Mouse (Mus musculus) ZHBTc4 (cell line): ENCODE data around the gene Men1.
A peak's percentile ranks its signal among the peaks of the same experiment; 100 is the strongest.
"Not testable (repeated sequence)": the region's sequence is repeated elsewhere in the genome, so short reads cannot be mapped to it uniquely, and the experiment has no call there.

Experiments used
- DNase-seq: peaks from one replicate; pipeline ENCODE4 v3.0.0-alpha.2; 2011; ENCODE audit warnings: low read depth, low spot score

Gene Men1

GRCm38 (mm10) chr19:6304787-6305516 is 29.8 kb upstream of the Men1 start:
- peak; percentile 93 for DNase-seq

DNA sequence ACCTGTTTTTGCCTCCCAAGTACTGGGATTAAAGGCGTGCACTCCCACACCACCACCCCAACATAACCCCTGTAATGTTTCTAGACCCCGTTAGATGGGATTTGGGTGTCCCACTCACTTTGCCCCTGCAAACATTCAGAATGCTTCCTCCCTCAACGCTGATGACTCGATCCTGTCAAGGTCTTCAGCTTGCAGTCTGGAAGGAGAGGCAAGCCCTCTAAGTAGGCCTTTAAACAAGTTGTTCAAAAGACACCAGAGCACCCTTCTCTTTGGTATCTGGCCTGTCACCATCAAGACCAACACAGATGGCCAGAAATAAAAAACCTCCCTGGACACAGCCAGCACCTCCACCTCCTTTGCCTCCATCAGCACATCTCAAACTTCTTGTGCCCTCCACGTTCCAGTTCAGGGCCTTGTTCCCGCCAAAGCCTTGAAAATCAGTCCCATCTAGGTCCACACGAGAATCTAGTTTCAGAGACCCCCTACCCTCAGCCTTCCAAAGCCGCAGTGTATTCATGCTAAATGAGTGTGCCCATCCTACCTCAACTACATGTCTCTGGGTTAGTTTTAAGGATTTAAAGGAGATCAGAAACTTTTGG is 29.2 kb upstream of the Men1 start:
- no peak for DNase-seq

DNA sequence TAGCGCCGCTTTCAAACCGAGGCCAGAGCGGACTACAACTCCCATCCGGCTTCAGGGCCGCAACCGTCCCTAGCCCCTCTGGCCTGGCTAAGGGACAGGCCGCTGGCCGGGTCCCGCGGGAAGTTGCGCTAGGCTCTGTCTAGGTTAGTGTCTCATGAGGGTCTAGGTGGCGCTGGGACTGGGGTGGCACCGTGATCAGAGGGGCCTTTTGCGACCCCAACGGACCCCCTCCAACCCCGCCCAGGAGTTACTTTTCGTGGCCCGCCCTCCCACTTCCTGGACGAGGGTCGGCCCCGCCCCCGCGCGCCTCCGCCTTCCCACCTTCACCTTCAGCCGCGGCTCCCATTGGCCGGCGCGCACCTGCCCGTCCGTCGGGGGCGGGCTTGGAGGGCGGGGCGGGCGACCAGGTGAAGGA is 28.6 kb upstream of the Men1 start, which contains the start of gene Cdc42bpg:
TSS of gene Cdc42bpg (plus strand) at position 320 of the 415 bp plus-strand sequence.
- peak; percentile 94 for DNase-seq

DNA sequence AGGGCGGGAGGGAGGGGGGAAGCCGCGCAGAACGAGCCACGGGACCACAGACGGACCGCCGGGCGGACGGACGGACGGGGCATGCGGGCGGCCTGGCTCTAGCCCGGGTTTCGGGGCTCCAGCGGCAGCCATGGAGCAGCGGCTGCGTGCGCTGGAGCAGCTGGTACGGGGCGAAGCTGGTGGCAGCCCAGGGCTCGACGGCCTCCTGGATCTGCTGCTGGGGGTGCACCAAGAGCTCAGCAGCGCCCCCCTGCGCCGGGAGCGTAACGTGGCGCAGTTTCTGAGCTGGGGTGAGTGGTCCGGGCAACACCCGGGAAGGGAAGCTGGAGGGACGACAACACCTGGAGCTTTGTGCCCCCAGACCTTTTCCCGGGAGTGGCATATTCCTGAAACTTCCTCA is 28.2 kb upstream of the Men1 start:
- peak; percentile 93 for DNase-seq

GRCm38 (mm10) chr19:6307733-6308531 is 26.8 kb upstream of the Men1 start:
- DNase-seq: no peak

DNA sequence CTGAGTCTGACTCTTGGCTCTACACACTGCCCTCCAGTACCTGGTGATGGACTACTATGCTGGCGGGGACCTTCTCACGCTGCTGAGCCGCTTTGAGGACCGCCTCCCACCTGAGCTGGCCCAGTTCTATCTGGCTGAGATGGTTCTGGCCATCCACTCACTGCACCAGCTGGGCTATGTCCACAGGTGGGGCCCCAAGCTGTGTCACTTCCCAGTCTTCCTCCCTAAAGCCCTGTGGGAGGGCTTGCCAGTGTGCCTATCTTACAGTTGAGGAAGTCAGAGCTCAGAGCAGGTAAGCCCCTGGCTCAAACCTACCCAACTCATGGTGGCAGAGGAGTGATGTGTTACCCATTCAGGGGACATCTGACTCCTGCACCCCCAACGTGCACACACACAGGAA is 24.6 kb upstream of the Men1 start:
- no peak for DNase-seq

- not testable (repeated sequence) for DNase-seq
These were observed 23.0 kb upstream of the Men1 start for GRCm38 (mm10) chr19:6311783-6312182.

- no peak for DNase-seq
These were observed 21.0 kb upstream of the Men1 start for GRCm38 (mm10) chr19:6313796-6314195.

DNA sequence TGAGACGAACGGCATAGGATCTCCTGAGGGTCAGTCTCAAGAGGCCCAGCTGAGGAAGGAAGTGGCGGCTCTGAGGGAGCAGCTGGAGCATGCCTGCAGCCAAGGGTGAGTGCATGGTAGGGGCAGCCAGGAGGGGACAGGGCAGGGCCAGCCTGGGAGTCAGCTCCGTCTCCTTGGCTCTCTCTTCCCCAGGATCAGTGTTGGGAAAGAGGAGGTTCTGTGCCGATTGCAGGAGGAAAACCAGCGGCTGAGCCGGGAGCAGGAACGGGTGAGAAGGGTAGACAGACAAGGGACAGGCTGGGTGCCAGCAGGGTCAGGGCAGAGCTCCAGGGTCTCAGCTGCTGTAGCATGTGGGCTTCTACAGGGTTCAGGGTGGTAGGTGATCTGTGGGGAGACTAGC is 20.3 kb upstream of the Men1 start:
- DNase-seq: no peak

DNA sequence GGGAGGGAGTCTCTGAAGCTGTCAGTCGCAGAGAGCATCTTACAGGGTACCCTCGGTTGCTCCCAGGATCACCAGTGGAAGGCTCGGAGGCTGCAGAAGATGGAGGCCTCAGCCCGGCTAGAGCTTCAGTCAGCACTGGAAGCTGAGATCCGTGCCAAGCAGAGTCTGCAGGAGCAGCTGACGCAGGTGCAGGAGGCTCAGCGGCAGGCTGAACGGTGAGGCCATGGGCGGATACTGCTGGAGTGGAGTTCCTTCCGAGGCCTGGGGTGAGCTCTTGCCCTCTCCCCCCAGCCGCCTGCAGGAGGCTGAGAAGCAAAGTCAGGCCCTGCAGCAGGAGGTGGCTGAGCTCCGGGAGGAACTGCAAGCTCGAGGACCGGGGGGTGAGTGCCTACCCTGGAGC is 19.2 kb upstream of the Men1 start:
- no peak for DNase-seq

- DNase-seq: no peak
These were observed 16.6 kb upstream of the Men1 start for GRCm38 (mm10) chr19:6318145-6318544.

DNA sequence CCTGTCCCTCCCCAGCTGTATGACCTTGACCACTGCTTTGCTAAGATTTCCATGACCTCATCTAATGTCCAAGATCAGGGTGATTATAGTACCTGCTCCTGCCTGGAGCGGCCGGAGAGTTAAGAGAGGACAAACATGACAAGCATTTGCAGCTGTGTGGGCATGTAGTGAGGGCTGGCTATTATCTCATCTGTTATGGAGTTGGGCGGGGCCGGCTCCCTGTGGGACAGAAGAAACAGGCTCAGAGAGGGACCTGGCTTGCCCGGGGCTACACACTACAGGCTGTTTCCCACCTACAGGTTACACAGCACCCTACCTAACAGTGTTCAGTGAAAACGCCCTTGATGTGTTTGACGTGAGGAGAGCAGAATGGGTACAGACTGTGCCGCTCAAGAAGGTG is 13.4 kb upstream of the Men1 start:
- DNase-seq: peak; percentile 55

- peak; percentile 93 for DNase-seq
These were observed 12.8 kb upstream of the Men1 start for GRCm38 (mm10) chr19:6321786-6322621.

- no peak for DNase-seq
These were observed 10.0 kb upstream of the Men1 start for GRCm38 (mm10) chr19:6324751-6325150.

GRCm38 (mm10) chr19:6331178-6331577 is 3.6 kb upstream of the Men1 start:
- DNase-seq: no peak

DNA sequence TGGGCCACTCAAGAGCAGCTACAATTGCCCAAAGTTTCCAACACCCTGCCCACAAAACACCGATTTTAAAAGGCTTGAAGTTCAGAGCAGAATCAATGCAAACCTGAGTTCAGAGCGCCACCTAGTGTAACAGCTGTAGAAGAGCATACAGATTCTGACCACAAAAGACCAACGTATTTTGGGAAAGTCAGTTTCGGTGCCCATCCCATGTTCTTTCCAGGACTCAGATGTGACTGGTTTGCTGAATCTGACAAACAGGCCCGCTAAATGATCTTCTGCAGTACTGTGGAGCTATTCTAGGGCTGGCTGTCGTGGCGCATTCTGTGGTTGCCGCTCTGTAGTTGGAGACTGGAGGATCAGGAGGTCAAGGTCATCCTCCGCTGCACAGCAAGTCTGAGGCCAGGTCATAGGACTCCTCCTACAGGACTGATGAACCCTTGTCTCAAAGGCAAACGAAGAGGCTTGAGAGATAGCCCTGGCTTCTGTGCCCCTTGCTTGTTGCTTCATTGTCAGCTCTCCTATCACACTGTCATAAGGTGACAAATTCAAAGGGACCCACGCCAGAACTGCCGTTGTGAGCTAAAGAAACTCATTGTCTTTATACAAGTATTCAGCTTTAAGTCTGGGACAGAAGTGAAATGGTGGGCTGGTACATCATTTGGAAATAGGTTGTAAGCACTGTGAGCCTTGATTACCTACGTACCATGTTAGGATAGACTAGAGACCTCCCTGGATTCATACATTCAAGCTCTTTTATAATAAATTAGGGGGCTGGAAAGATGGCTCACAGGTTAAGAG is 2.9 kb upstream of the Men1 start:
- DNase-seq: peak; percentile 77

- DNase-seq: no peak
These were observed 801 bp upstream of the Men1 start for GRCm38 (mm10) chr19:6333761-6334595.

GRCm38 (mm10) chr19:6335458-6335827 is 664 bp downstream of the Men1 start:
- DNase-seq: peak; percentile 35

DNA sequence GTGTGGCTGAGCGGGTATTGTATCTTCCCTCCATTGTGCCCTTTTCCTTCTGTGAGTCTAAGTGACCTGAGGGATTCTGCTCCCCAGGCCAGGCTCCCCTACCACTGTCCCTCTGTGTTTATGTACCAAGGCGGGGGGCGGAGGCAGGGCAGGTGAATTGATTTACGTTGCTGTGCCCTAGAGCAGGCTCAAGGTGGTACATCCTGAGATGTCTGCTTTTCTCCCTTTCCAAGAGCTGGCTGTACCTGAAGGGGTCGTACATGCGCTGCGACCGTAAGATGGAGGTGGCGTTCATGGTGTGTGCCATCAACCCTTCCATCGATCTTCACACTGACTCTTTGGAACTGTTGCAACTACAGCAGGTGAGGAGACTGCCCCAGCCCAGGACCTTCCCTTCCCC is 2.1 kb downstream of the Men1 start:
- DNase-seq: no peak

DNA sequence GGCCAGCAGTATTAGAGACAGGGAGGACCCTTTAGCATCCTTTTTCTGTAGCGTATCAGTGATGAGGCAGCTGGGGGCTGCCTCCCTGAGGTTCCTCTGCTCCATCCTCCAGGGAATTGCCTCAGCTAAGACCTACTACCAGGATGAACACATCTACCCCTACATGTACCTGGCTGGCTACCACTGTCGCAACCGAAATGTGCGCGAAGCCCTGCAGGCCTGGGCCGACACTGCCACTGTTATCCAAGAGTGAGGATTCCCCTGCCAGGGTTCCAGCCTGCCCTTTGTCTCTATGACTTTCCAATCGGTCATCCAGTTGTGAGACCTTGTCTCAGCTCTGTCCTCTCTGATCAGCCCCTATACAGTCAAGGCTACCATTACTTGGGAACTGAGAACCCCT is 3.4 kb downstream of the Men1 start:
- no peak for DNase-seq
